Mouse (Mus musculus): ENCODE measurements around the gene Kmt2e. TPM values are rescaled to one million over a fixed set of nuclear protein-coding genes. Genes with fewer than 3 reads are reported as not detected.
"Not testable (repeated sequence)": the region's sequence is repeated elsewhere in the genome, so short reads cannot be mapped to it uniquely, and the experiment has no call there.

Kmt2e gene
- polyA plus RNA-seq, 1 experiment from 2014 or later, result 86.1 TPM

GRCm38 (mm10) chr5:23519679-23520078, 85.4 kb downstream of the Kmt2e start:
- no peaks in the 10 kb centered on the region for H3K27me3 ChIP-seq (ENCODE audit: poor library complexity, severe bottlenecking)
- no peak overlapping the region for H3K27ac ChIP-seq
- no peak for DNase-seq (ENCODE audit: extremely low spot score, low spot score)
- H3K4me1 ChIP-seq, result 0 out of 2 replicates have a peak, but pooled peaks cover 2% of the 10 kb centered on the region
- H3K9me3 ChIP-seq, result no peaks in the 10 kb centered on the region
- WGBS, result 95% methylated on average over 3 of the region's 3 CpGs
- peaks cover 59% of the 10 kb centered on the region for H3K36me3 ChIP-seq (replicated peaks)
- no peak overlapping the region for H3K4me3 ChIP-seq

GRCm38 (mm10) chr5:23521645-23522044, 87.4 kb downstream of the Kmt2e start:
- no peak overlapping the region for H3K4me3 ChIP-seq
- 0 out of 2 replicates have a peak, but pooled peaks cover 2% of the 10 kb centered on the region for H3K4me1 ChIP-seq
- peaks cover 64% of the 10 kb centered on the region for H3K36me3 ChIP-seq (replicated peaks)
- DNase-seq (ENCODE audit: extremely low spot score, low spot score), result no peak
- no peak overlapping the region for H3K27ac ChIP-seq
- H3K27me3 ChIP-seq (ENCODE audit: poor library complexity, severe bottlenecking), result no peaks in the 10 kb centered on the region
- 94% methylated on average over 1 of the region's 1 CpGs for WGBS
- no peaks in the 10 kb centered on the region for H3K9me3 ChIP-seq

DNA sequence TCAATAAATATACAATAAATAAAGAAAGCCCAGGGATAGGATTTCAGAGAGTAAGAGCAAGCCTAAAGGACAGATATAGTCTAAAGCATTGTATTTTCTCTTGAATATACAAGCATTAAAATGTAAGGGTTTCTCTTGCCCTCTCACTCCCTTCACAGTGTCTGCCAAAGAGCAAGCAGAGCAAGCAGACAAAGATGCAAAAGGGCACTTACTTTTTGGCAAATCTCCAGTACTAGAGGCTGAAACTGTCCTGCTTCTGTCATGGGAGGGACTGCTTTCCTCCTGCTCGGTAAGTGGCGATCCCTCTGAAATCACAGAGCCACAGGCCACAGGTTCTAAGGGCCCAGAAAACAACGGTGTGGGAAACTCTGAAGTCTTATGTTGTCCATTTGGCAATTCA, 89.7 kb downstream of the Kmt2e start:
- Histone ChIP-seq H3K27ac (no peak overlapping the region), H3K27me3 (ENCODE audit: poor library complexity, severe bottlenecking) (no peaks in the 10 kb centered on the region), H3K9me3 (no peaks in the 10 kb centered on the region), H3K4me1 (0 out of 2 replicates have a peak, but pooled peaks cover 2% of the 10 kb centered on the region), H3K36me3 (replicated peaks) (peaks cover 57% of the 10 kb centered on the region), H3K4me3 (no peak overlapping the region)
- DNase-seq (ENCODE audit: extremely low spot score, low spot score), result no peak
- 97% methylated on average over 3 of the region's 3 CpGs for WGBS

DNA sequence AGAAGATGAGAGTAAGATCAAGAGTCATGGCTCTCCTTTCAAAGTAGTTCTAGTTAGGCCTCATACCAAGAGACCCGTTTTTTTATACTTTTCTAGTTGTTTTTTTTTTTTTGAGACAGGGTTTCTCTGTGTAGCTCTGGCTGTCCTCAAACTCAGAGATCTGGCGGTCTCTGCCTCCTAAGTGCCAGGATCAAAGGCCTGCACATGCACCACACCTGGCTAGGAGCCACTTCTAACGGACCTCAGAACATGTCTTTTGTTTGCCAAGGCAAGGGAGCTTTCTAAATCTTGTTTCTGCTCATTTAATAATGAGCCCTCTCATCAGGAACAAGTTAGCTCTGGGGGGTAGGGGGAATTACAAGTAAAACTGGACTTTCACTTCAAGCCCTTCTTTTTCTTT, 90.4 kb downstream of the Kmt2e start:
- Histone ChIP-seq H3K4me3 (no peak overlapping the region), H3K4me1 (no peaks in the 10 kb centered on the region), H3K27ac (no peak overlapping the region), H3K36me3 (replicated peaks) (peaks cover 57% of the 10 kb centered on the region), H3K27me3 (ENCODE audit: poor library complexity, severe bottlenecking) (no peaks in the 10 kb centered on the region), H3K9me3 (no peaks in the 10 kb centered on the region)
- 88% methylated on average over 3 of the region's 3 CpGs for WGBS
- no peak for DNase-seq (ENCODE audit: extremely low spot score, low spot score)

GRCm38 (mm10) chr5:23531100-23531499, 96.9 kb downstream of the Kmt2e start:
- Histone ChIP-seq H3K4me1 (no peaks in the 10 kb centered on the region), H3K27me3 (ENCODE audit: poor library complexity, severe bottlenecking) (no peaks in the 10 kb centered on the region), H3K27ac (no peak overlapping the region), H3K4me3 (no peak overlapping the region), H3K36me3 (replicated peaks) (peaks cover 21% of the 10 kb centered on the region), H3K9me3 (no peaks in the 10 kb centered on the region)
- no peak for DNase-seq (ENCODE audit: extremely low spot score, low spot score)
- 94% methylated on average over 6 of the region's 6 CpGs for WGBS

- Histone ChIP-seq H3K4me1 (no peaks in the 10 kb centered on the region), H3K9me3 (no peaks in the 10 kb centered on the region), H3K27me3 (ENCODE audit: poor library complexity, severe bottlenecking) (no peaks in the 10 kb centered on the region), H3K36me3 (replicated peaks) (peaks cover 18% of the 10 kb centered on the region), H3K4me3 (no peak overlapping the region), H3K27ac (no peak overlapping the region)
- WGBS, result 92% methylated on average over 7 of the region's 7 CpGs
- DNase-seq (ENCODE audit: extremely low spot score, low spot score), result no peak
Observed at GRCm38 (mm10) chr5:23531541-23532096, 97.4 kb downstream of the Kmt2e start.

GRCm38 (mm10) chr5:23535692-23536091, 101.5 kb downstream of the Kmt2e start:
- H3K36me3 ChIP-seq (replicated peaks), result peaks cover 46% of the 10 kb centered on the region
- 89% methylated on average over 7 of the region's 7 CpGs for WGBS
- no peak overlapping the region for H3K4me3 ChIP-seq
- H3K27me3 ChIP-seq (ENCODE audit: poor library complexity, severe bottlenecking), result no peaks in the 10 kb centered on the region
- no peaks in the 10 kb centered on the region for H3K9me3 ChIP-seq
- DNase-seq (ENCODE audit: extremely low spot score, low spot score), result no peak
- no peaks in the 10 kb centered on the region for H3K4me1 ChIP-seq
- H3K27ac ChIP-seq, result no peak overlapping the region

DNA sequence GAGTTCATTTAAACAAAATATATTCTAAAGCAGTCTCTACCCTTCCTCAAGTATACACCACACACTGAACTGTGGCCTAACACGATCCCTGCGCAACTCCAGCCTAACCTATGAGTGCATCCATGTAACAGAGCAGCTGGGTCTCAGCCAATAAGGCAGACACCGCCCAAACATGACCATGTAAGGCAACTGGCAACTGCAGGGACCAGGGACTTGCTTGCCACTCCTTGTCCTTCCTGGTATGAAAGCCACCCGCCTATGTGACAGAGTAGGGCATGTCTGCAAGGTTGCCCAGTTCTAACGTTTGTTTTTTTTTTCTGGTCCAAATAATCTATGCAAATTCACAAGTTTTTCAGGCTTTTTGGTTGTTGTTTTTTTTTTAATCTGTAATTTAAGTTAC, 117.4 kb downstream of the Kmt2e start:
- WGBS, result 90% methylated on average over 5 of the region's 5 CpGs
- H3K9me3 ChIP-seq, result no peaks in the 10 kb centered on the region
- no peaks in the 10 kb centered on the region; the same call in 1 of the 2 replicates for H3K4me1 ChIP-seq
- H3K36me3 ChIP-seq (replicated peaks), result peaks cover 5% of the 10 kb centered on the region
- H3K27ac ChIP-seq, result no peak overlapping the region
- H3K4me3 ChIP-seq, result no peak overlapping the region
- no peak for DNase-seq (ENCODE audit: extremely low spot score, low spot score)
- H3K27me3 ChIP-seq (ENCODE audit: poor library complexity, severe bottlenecking), result no peaks in the 10 kb centered on the region

GRCm38 (mm10) chr5:23553338-23553737, 119.1 kb downstream of the Kmt2e start:
- not testable (repeated sequence) for H3K27ac ChIP-seq; H3K4me1 ChIP-seq; DNase-seq (ENCODE audit: extremely low spot score, low spot score); H3K36me3 ChIP-seq (replicated peaks); H3K9me3 ChIP-seq; H3K4me3 ChIP-seq; H3K27me3 ChIP-seq (ENCODE audit: poor library complexity, severe bottlenecking)
- WGBS, result 90% methylated on average over 3 of the region's 3 CpGs
